Mouse (Mus musculus) limb, embryonic 12.5 days (tissue): ENCODE data around the gene Stac3. TPM values are rescaled to one million over a fixed set of nuclear protein-coding genes. Genes with fewer than 3 reads are reported as not detected.

Experiments
- ATAC-seq: fragments of 200-750 bp; cut with Nextera tagmentation; 2 replicates; pipeline ENCODE4 v1.8.0; 2017; ENCODE audit warnings: low read depth, moderate TSS enrichment; ENCODE audit not compliant: insufficient number of reproducible peaks, insufficient read depth, low FRiP score, low TSS enrichment
- H3K27ac ChIP-seq: fragments of 300-500 bp; sonication (generic); 2 replicates; pipeline ENCODE4 v1.5.1; 2016; ENCODE audit warnings: mild to moderate bottlenecking, moderate library complexity
- H3K27me3 ChIP-seq: fragments of 300-500 bp; sonication (generic); 2 replicates; pipeline ENCODE4 v1.6.1; 2016; ENCODE audit warnings: mild to moderate bottlenecking, moderate library complexity
- H3K36me3 ChIP-seq: fragments of 300-500 bp; sonication (generic); 2 replicates; pipeline ENCODE4 v1.6.1; 2016; ENCODE audit warnings: mild to moderate bottlenecking, moderate library complexity
- H3K4me1 ChIP-seq: fragments of 300-500 bp; sonication (generic); replicated peaks from 2 replicates; pipeline ENCODE4 v1.6.1; 2016
- H3K4me2 ChIP-seq: fragments of 300-500 bp; sonication (generic); 2 replicates; pipeline ENCODE4 v1.6.1; 2016; ENCODE audit warnings: mild to moderate bottlenecking, moderate library complexity
- H3K4me3 ChIP-seq: fragments of 300-500 bp; sonication (generic); replicated peaks from 2 replicates; pipeline ENCODE4 v1.5.1; 2016; ENCODE audit warnings: mild to moderate bottlenecking
- H3K9ac ChIP-seq: fragments of 300-500 bp; sonication (generic); replicated peaks from 2 replicates; pipeline ENCODE4 v1.6.1; 2016; ENCODE audit warnings: mild to moderate bottlenecking, moderate library complexity
- H3K9me3 ChIP-seq: fragments of 300-500 bp; sonication (generic); 2 replicates; pipeline ENCODE4 v1.6.1; 2016; ENCODE audit warnings: mild to moderate bottlenecking, moderate library complexity
- WGBS: fragments of 180-500 bp; shearing (Covaris S2); methylation state at CpG from one replicate; pipeline ENCODE4 v1.1.7; 2016; 5-methylcytosine and 5-hydroxymethylcytosine counted together
- polyA plus RNA-seq: library from polyadenylated mRNA; unstranded; fragments of >200 nt; fragmentation: Nextera tagmentation; extraction: Ambion mirVana; gene quantifications from 2 replicates; pipeline ENCODE4 v1.2.1, GENCODE M21; 2016

Gene Stac3
- polyA plus RNA-seq: 11.5 and 11.7 TPM in 2 replicates

- H3K36me3 ChIP-seq: peaks cover 67% of the 10 kb centered on the region
- H3K4me3 ChIP-seq: no peak within 1 kb of the TSS
- peaks cover 3% of the 10 kb centered on the region; the same call in 1 of the 2 replicates for H3K27me3 ChIP-seq
- H3K4me2 ChIP-seq: no peak within 1 kb of the TSS
- no peak for ATAC-seq
- 67% methylated on average over 13 of the region's 13 CpGs for WGBS
- H3K27ac ChIP-seq: peak within 1 kb of the TSS; percentile 51
- H3K9ac ChIP-seq: no peak within 1 kb of the TSS
- H3K4me1 ChIP-seq: no peaks in the 10 kb centered on the region
- no peaks in the 10 kb centered on the region for H3K9me3 ChIP-seq
These were observed at the start of gene Stac3 for GRCm38 (mm10) chr10:127500894-127501893. Gene Stac3, plus strand, starts transcription at chr10:127501686.

- Histone ChIP-seq H3K9ac (no peak overlapping the region), H3K9me3 (no peaks in the 10 kb centered on the region), H3K27me3 (no peaks in the 10 kb centered on the region), H3K36me3 (peaks cover 84% of the 10 kb centered on the region), H3K27ac (no peak overlapping the region), H3K4me1 (no peaks in the 10 kb centered on the region), H3K4me2 (no peak overlapping the region), H3K4me3 (no peak overlapping the region)
- ATAC-seq: no peak
- 100% methylated on average over 1 of the region's 1 CpGs for WGBS
These were observed 47.8 kb upstream of the Stac3 start for GRCm38 (mm10) chr10:127453701-127454100.

- H3K4me3 ChIP-seq: no peak overlapping the region
- no peaks in the 10 kb centered on the region for H3K4me1 ChIP-seq
- H3K4me2 ChIP-seq: no peak overlapping the region
- peaks cover 88% of the 10 kb centered on the region for H3K36me3 ChIP-seq
- no peak for ATAC-seq
- H3K27me3 ChIP-seq: no peaks in the 10 kb centered on the region
- H3K9me3 ChIP-seq: no peaks in the 10 kb centered on the region
- H3K27ac ChIP-seq: no peak overlapping the region
- H3K9ac ChIP-seq: no peak overlapping the region
- 94% methylated on average over 5 of the region's 5 CpGs for WGBS
These were observed 38.9 kb upstream of the Stac3 start for GRCm38 (mm10) chr10:127462411-127463096.

- Histone ChIP-seq H3K9ac (no peak overlapping the region; the same call in 1 of the 2 replicates), H3K9me3 (no peaks in the 10 kb centered on the region), H3K27ac (no peak overlapping the region; the same call in 1 of the 2 replicates), H3K4me2 (no peak overlapping the region), H3K4me1 (peaks cover 12% of the 10 kb centered on the region), H3K36me3 (peaks cover 68% of the 10 kb centered on the region), H3K4me3 (no peak overlapping the region), H3K27me3 (no peaks in the 10 kb centered on the region)
- ATAC-seq: no peak
- WGBS: 54% methylated on average over 15 of the region's 15 CpGs
These were observed 30.1 kb upstream of the Stac3 start for GRCm38 (mm10) chr10:127471281-127471988.

- Histone ChIP-seq H3K4me2 (no peak overlapping the region), H3K36me3 (peaks cover 74% of the 10 kb centered on the region), H3K27me3 (no peaks in the 10 kb centered on the region), H3K4me3 (no peak overlapping the region), H3K27ac (no peak overlapping the region), H3K9ac (no peak overlapping the region), H3K4me1 (peaks cover 12% of the 10 kb centered on the region), H3K9me3 (no peaks in the 10 kb centered on the region)
- ATAC-seq: no peak
- 80% methylated on average over 9 of the region's 9 CpGs for WGBS
These were observed 28.8 kb upstream of the Stac3 start for GRCm38 (mm10) chr10:127472722-127473121.

GRCm38 (mm10) chr10:127475175-127475574 is 26.3 kb upstream of the Stac3 start:
- Histone ChIP-seq H3K4me2 (no peak overlapping the region), H3K9ac (no peak overlapping the region), H3K36me3 (peaks cover 75% of the 10 kb centered on the region), H3K4me3 (no peak overlapping the region), H3K9me3 (no peaks in the 10 kb centered on the region), H3K4me1 (peaks cover 12% of the 10 kb centered on the region), H3K27me3 (no peaks in the 10 kb centered on the region), H3K27ac (no peak overlapping the region)
- WGBS: 97% methylated on average over 4 of the region's 4 CpGs
- ATAC-seq: no peak

- H3K4me1 ChIP-seq: peaks cover 5% of the 10 kb centered on the region
- no peak overlapping the region for H3K27ac ChIP-seq
- no peak overlapping the region for H3K4me3 ChIP-seq
- H3K4me2 ChIP-seq: no peak overlapping the region
- H3K36me3 ChIP-seq: peaks cover 81% of the 10 kb centered on the region
- H3K9ac ChIP-seq: no peak overlapping the region
- no peak for ATAC-seq
- H3K27me3 ChIP-seq: no peaks in the 10 kb centered on the region
- 77% methylated on average over 3 of the region's 3 CpGs for WGBS
- no peaks in the 10 kb centered on the region for H3K9me3 ChIP-seq
These were observed 24.9 kb upstream of the Stac3 start for GRCm38 (mm10) chr10:127476541-127476940.

GRCm38 (mm10) chr10:127477301-127477700 is 24.2 kb upstream of the Stac3 start:
- ATAC-seq: no peak
- Histone ChIP-seq H3K36me3 (peaks cover 79% of the 10 kb centered on the region), H3K9me3 (no peaks in the 10 kb centered on the region), H3K4me3 (no peak overlapping the region), H3K9ac (no peak overlapping the region), H3K27ac (no peak overlapping the region), H3K4me2 (no peak overlapping the region), H3K27me3 (no peaks in the 10 kb centered on the region), H3K4me1 (no peaks in the 10 kb centered on the region)
- WGBS: 83% methylated on average over 7 of the region's 7 CpGs

- no peak overlapping the region for H3K4me2 ChIP-seq
- H3K27ac ChIP-seq: no peak overlapping the region
- no peak overlapping the region for H3K4me3 ChIP-seq
- H3K9me3 ChIP-seq: no peaks in the 10 kb centered on the region
- no peaks in the 10 kb centered on the region for H3K27me3 ChIP-seq
- no peak overlapping the region for H3K9ac ChIP-seq
- no peak for ATAC-seq
- H3K4me1 ChIP-seq: no peaks in the 10 kb centered on the region
- peaks cover 76% of the 10 kb centered on the region for H3K36me3 ChIP-seq
- 95% methylated on average over 4 of the region's 4 CpGs for WGBS
These were observed 22.4 kb upstream of the Stac3 start for GRCm38 (mm10) chr10:127479131-127479530.

- H3K27me3 ChIP-seq: no peaks in the 10 kb centered on the region
- no peak overlapping the region for H3K4me2 ChIP-seq
- no peaks in the 10 kb centered on the region for H3K9me3 ChIP-seq
- no peak overlapping the region for H3K27ac ChIP-seq
- H3K36me3 ChIP-seq: peaks cover 77% of the 10 kb centered on the region
- H3K4me1 ChIP-seq: no peaks in the 10 kb centered on the region
- no peak for ATAC-seq
- no peak overlapping the region for H3K4me3 ChIP-seq
- WGBS: 85% methylated on average over 19 of the region's 19 CpGs
- no peak overlapping the region for H3K9ac ChIP-seq
These were observed 20.4 kb upstream of the Stac3 start for GRCm38 (mm10) chr10:127480833-127481813.
